ENCODE assay signal across 8 mouse cellular contexts in genomic region chr8:71591471-71592373, GRCm38 (mm10). TPM values are rescaled to one million over a fixed set of nuclear protein-coding genes. Genes with fewer than 3 reads are reported as not detected.
DNase-seq lines count a peak whose midpoint lies in the region; ATAC-seq and TF ChIP-seq lines count a peak whose summit lies in the region.

Pgls (plus strand) TSS chr8:71592176.

- no peaks in the 10 kb centered on the region for H3K27me3 ChIP-seq in heart, embryonic 11.5 days (ENCODE audit: control insufficient read depth, insufficient read depth, low read length)
- H3K27me3 ChIP-seq in kidney, postnatal 0 days (ENCODE audit: insufficient read depth, low read length), result no peaks in the 10 kb centered on the region
- no peaks in the 10 kb centered on the region for H3K27me3 ChIP-seq in liver, embryonic 11.5 days (replicated peaks; ENCODE audit: control insufficient read depth, insufficient read depth, low read length)
- no peaks in the 10 kb centered on the region for H3K27me3 ChIP-seq in stomach, embryonic 14.5 days (ENCODE audit: control insufficient read depth, insufficient read depth, low read length)

- H3K4me1 ChIP-seq in heart, embryonic 11.5 days (ENCODE audit: control insufficient read depth, insufficient read depth, low read length), result peaks cover 14% of the 10 kb centered on the region
- H3K4me1 ChIP-seq in kidney, postnatal 0 days (replicated peaks; ENCODE audit: insufficient read depth, low read length), result peaks cover 22% of the 10 kb centered on the region; the same call in 1 of the 2 replicates
- H3K4me1 ChIP-seq in liver, embryonic 11.5 days (replicated peaks; ENCODE audit: control insufficient read depth, insufficient read depth, low read length), result peaks cover 14% of the 10 kb centered on the region
- H3K4me1 ChIP-seq in stomach, embryonic 14.5 days (ENCODE audit: control insufficient read depth, insufficient read depth, low read length), result peaks cover 18% of the 10 kb centered on the region; the same call in 1 of the 2 replicates

- peak; percentile 87 to 89 for DNase-seq in B cell, adult 2 months
- peak; percentile 98 for DNase-seq in brain, adult 2 months (ENCODE audit: low read depth, low spot score)
- DNase-seq in kidney, postnatal 0 days (ENCODE audit: low spot score), result peak; percentile 95
- peak; percentile 95 for DNase-seq in liver, embryonic 11.5 days (ENCODE audit: low spot score)
- peak; percentile 93 for DNase-seq in naive thymus-derived CD4-positive, alpha-beta T cell, adult 2 months (ENCODE audit: low read depth)

- under 1% methylated on average over 71 of the region's 71 CpGs for WGBS in heart, embryonic 11.5 days (ENCODE audit: insufficient replicate concordance)
- WGBS in kidney, postnatal 0 days, result under 1% methylated on average over 71 of the region's 71 CpGs
- WGBS in liver, embryonic 11.5 days, result under 1% methylated on average over 71 of the region's 71 CpGs
- WGBS in stomach, embryonic 14.5 days, result under 1% methylated on average over 68 of the region's 71 CpGs

- peak within 1 kb of the TSS; percentile 91 for H3K9ac ChIP-seq in heart, embryonic 11.5 days (ENCODE audit: low read depth, low read length)
- H3K9ac ChIP-seq in kidney, postnatal 0 days (ENCODE audit: low read depth, low read length), result peak within 1 kb of the TSS; percentile 84
- H3K9ac ChIP-seq in liver, embryonic 11.5 days (ENCODE audit: low read depth, low read length), result peak within 1 kb of the TSS; percentile 98
- H3K9ac ChIP-seq in stomach, embryonic 14.5 days (replicated peaks; ENCODE audit: low read depth, low read length), result peak within 1 kb of the TSS; percentile 89

- peak within 1 kb of the TSS; percentile 85 for H3K4me3 ChIP-seq in heart, embryonic 11.5 days (ENCODE audit: low read depth, low read length)
- H3K4me3 ChIP-seq in kidney, postnatal 0 days (replicated peaks; ENCODE audit: low read depth, low read length), result peak within 1 kb of the TSS; percentile 75
- peak within 1 kb of the TSS; percentile 90 for H3K4me3 ChIP-seq in liver, embryonic 11.5 days (ENCODE audit: low read depth, low read length)
- peak within 1 kb of the TSS; percentile 90 for H3K4me3 ChIP-seq in stomach, embryonic 14.5 days (ENCODE audit: low read depth, low read length)

- peak within 1 kb of the TSS; percentile 90 for H3K4me2 ChIP-seq in heart, embryonic 11.5 days
- peak within 1 kb of the TSS; percentile 95 for H3K4me2 ChIP-seq in kidney, postnatal 0 days (ENCODE audit: low read length)
- H3K4me2 ChIP-seq in liver, embryonic 11.5 days, result peak within 1 kb of the TSS; percentile 78
- H3K4me2 ChIP-seq in stomach, embryonic 14.5 days (replicated peaks; ENCODE audit: low read depth, low read length), result peak within 1 kb of the TSS; percentile 80

- no peak for TF ChIP-seq CTCF in kidney, postnatal 0 days (IDR thresholded peaks at IDR 0.05; ENCODE audit: low read depth)

- peak; percentile 85 for ATAC-seq in erythroblast, adult 5-6 weeks (replicated peaks; ENCODE audit: low FRiP score, poor library complexity, severe bottlenecking)
- ATAC-seq in heart, embryonic 11.5 days (replicated peaks; ENCODE audit: insufficient number of reproducible peaks, low FRiP score, low TSS enrichment), result peak; percentile 84
- ATAC-seq in kidney, postnatal 0 days (replicated peaks; ENCODE audit: low FRiP score, low read depth), result peak; percentile 81
- ATAC-seq in liver, embryonic 11.5 days (replicated peaks; ENCODE audit: low FRiP score), result peak; percentile 86
- peak; percentile 84 for ATAC-seq in stomach, embryonic 14.5 days (ENCODE audit: insufficient number of reproducible peaks, insufficient read depth, low FRiP score, low read depth)

- H3K9me3 ChIP-seq in heart, embryonic 11.5 days (replicated peaks; ENCODE audit: control insufficient read depth, low read length), result no peaks in the 10 kb centered on the region
- no peaks in the 10 kb centered on the region for H3K9me3 ChIP-seq in kidney, postnatal 0 days (replicated peaks; ENCODE audit: low read length)
- H3K9me3 ChIP-seq in liver, embryonic 11.5 days (ENCODE audit: control insufficient read depth, low read length), result no peaks in the 10 kb centered on the region
- H3K9me3 ChIP-seq in stomach, embryonic 14.5 days (ENCODE audit: control insufficient read depth, low read depth, low read length), result no peaks in the 10 kb centered on the region

- peak within 1 kb of the TSS; percentile 98 for H3K27ac ChIP-seq in heart, embryonic 11.5 days (ENCODE audit: low read depth, low read length)
- peak within 1 kb of the TSS; percentile 99 for H3K27ac ChIP-seq in kidney, postnatal 0 days
- peak within 1 kb of the TSS; percentile 98 for H3K27ac ChIP-seq in liver, embryonic 11.5 days (ENCODE audit: low read depth, low read length)
- H3K27ac ChIP-seq in stomach, embryonic 14.5 days (ENCODE audit: low read length), result peak within 1 kb of the TSS; percentile 97

- no peaks in the 10 kb centered on the region for H3K36me3 ChIP-seq in heart, embryonic 11.5 days (ENCODE audit: control insufficient read depth, insufficient read depth, low read length)
- no peaks in the 10 kb centered on the region for H3K36me3 ChIP-seq in kidney, postnatal 0 days (ENCODE audit: insufficient read depth, low read length)
- no peaks in the 10 kb centered on the region for H3K36me3 ChIP-seq in liver, embryonic 11.5 days (ENCODE audit: control insufficient read depth, insufficient read depth, low read length)
- H3K36me3 ChIP-seq in stomach, embryonic 14.5 days (ENCODE audit: control insufficient read depth, insufficient read depth, low read length), result peaks cover 6% of the 10 kb centered on the region

RNA-seq across cellular contexts. Expression of gene Pgls, which starts in this region (rescaled TPM):
- total RNA-seq in erythroblast, adult 5-6 weeks (2015; ENCODE audit: low replicate concordance), result 24.0 and 27.4 TPM in 2 replicates
- 13.5 and 23.2 TPM in 2 replicates for total RNA-seq in erythroblast, adult 5-6 weeks (2017; ENCODE audit: low replicate concordance)
- 184 and 194 TPM in 2 replicates for polyA plus RNA-seq in heart, embryonic 11.5 days (2014; fragmentation: Nextera tagmentation; extraction: Ambion mirVana)
- polyA plus RNA-seq in kidney, postnatal 0 days (2015; fragmentation: Nextera tagmentation; extraction: Ambion mirVana), result 279 and 296 TPM in 2 replicates
- 200 TPM in 2 replicates for polyA plus RNA-seq in liver, embryonic 11.5 days (2014; fragmentation: Nextera tagmentation; extraction: Ambion mirVana)
- 258 and 266 TPM in 2 replicates for polyA plus RNA-seq in stomach, embryonic 14.5 days (2014; fragmentation: Nextera tagmentation; extraction: Ambion mirVana)

Comparison
In these comparisons a context has a peak if more than half of its experiments do, and no peak if none do; other contexts are left out.
1. Peak in every context shown above with its lines: DNase-seq, ATAC-seq, H3K4me3 ChIP-seq and H3K27ac ChIP-seq.